Mouse (Mus musculus) CH12.LX (cell line): ENCODE measurements at regions not wholly inside any gene's neighbourhood (a gene's known extent, or its start where the extent isn't known, plus 50 kb on each side); places are given as distances from the start of the nearest gene placed in this dataset.
"Not testable (repeated sequence)": the region's sequence is repeated elsewhere in the genome, so short reads cannot be mapped to it uniquely, and the experiment has no call there.

Source experiments
- DNase-seq: peaks from one replicate; pipeline ENCODE4 v3.0.0-alpha.2; 2013; ENCODE audit errors: extremely low read depth
- H3K27ac ChIP-seq: 2 replicates; pipeline ENCODE4 v1.5.1; 2012; ENCODE audit warnings: low read depth, mild to moderate bottlenecking, control low read depth, moderate library complexity; ENCODE audit not compliant: insufficient read depth
- H3K27me3 ChIP-seq: replicated peaks from 2 replicates; pipeline ENCODE3; 2012; ENCODE audit warnings: inconsistent platforms
- H3K36me3 ChIP-seq, 2 experiments: replicated peaks in 1 of 2; 2 replicates each; pipeline versions ENCODE3 to v1.6.1; 2012; ENCODE audit warnings: inconsistent platforms in 1 of 2, low read length in 1 of 2, mild to moderate bottlenecking in 1 of 2, mixed read lengths in 1 of 2, moderate library complexity in 1 of 2; ENCODE audit not compliant: control insufficient read depth in 1 of 2, insufficient read depth in 1 of 2
- H3K4me1 ChIP-seq, 2 experiments: 2 replicates each; pipeline ENCODE4 v1.6.1; 2012; ENCODE audit warnings: inconsistent platforms in 1 of 2, moderate library complexity in 1 of 2; ENCODE audit not compliant: insufficient read depth in 2 of 2, control insufficient read depth in 1 of 2
- H3K4me2 ChIP-seq: 2 replicates; pipeline ENCODE4 v1.6.1; 2012; ENCODE audit warnings: low read depth, mild to moderate bottlenecking, control low read depth; ENCODE audit not compliant: poor library complexity, insufficient read depth, severe bottlenecking
- H3K4me3 ChIP-seq, 3 experiments: fragments of 150-350 bp in 1 of 3; sonication (generic) in 1 of 3; replicated peaks in 1 of 3; 2 replicates each; pipeline versions ENCODE3 to v1.5.1; 2011 to 2012; ENCODE audit warnings: low read depth in 2 of 3, low read length in 2 of 3, mild to moderate bottlenecking in 2 of 3, moderate library complexity in 2 of 3, control low read depth in 1 of 3, improper control_type of control experiment in 1 of 3, inconsistent platforms in 1 of 3, mixed read lengths in 1 of 3; ENCODE audit not compliant: poor library complexity in 1 of 3
- H3K79me2 ChIP-seq: replicated peaks from 2 replicates; pipeline ENCODE4 v1.6.1; 2012; ENCODE audit warnings: mild to moderate bottlenecking, moderate library complexity; ENCODE audit not compliant: control insufficient read depth, poor library complexity, insufficient read depth, severe bottlenecking; ENCODE audit errors: extremely low read depth
- H3K9ac ChIP-seq: 2 replicates; pipeline ENCODE4 v1.6.1; 2012; ENCODE audit warnings: low read depth, mild to moderate bottlenecking, control low read depth, moderate library complexity; ENCODE audit not compliant: insufficient read depth
- H3K9me3 ChIP-seq: replicated peaks from 2 replicates; pipeline ENCODE3; 2012; ENCODE audit warnings: low read length, inconsistent platforms, mixed read lengths
- BHLHE40 ChIP-seq: IDR thresholded peaks from 2 replicates; pipeline ENCODE4 v1.6.1; 2011; ENCODE audit warnings: mild to moderate bottlenecking, low read depth, low read length, improper control_type of control experiment
- CHD1 ChIP-seq: IDR thresholded peaks from 2 replicates; pipeline ENCODE4 v1.6.1; 2012; ENCODE audit warnings: low read depth, low read length, improper control_type of control experiment, inconsistent platforms
- E2F4 ChIP-seq: IDR thresholded peaks from 2 replicates; pipeline ENCODE4 v1.6.1; 2011; ENCODE audit warnings: low read depth, low read length, improper control_type of control experiment; ENCODE audit not compliant: insufficient replicate concordance
- EP300 ChIP-seq: IDR thresholded peaks from 2 replicates; pipeline ENCODE4 v1.6.1; 2011; ENCODE audit warnings: low read length, improper control_type of control experiment
- ETS1 ChIP-seq: conservative IDR thresholded peaks from 2 replicates; pipeline ENCODE4 v1.6.1; 2012; ENCODE audit warnings: low read depth, mild to moderate bottlenecking, inconsistent platforms, low read length, improper control_type of control experiment, moderate library complexity
- IRF4 ChIP-seq: IDR thresholded peaks from 2 replicates; pipeline ENCODE4 v1.6.1; 2014; ENCODE audit warnings: low read depth, mild to moderate bottlenecking, inconsistent platforms, low read length, improper control_type of control experiment
- MAFK ChIP-seq: IDR thresholded peaks from 2 replicates; pipeline ENCODE4 v1.6.1; 2011; ENCODE audit warnings: low read length, improper control_type of control experiment; ENCODE audit not compliant: insufficient replicate concordance
- MAZ ChIP-seq: IDR thresholded peaks from 2 replicates; pipeline ENCODE4 v1.6.1; 2012; ENCODE audit warnings: low read depth, mild to moderate bottlenecking, inconsistent platforms, low read length, improper control_type of control experiment, moderate library complexity
- MEF2A ChIP-seq: IDR thresholded peaks from 2 replicates; pipeline ENCODE4 v1.6.1; 2014; ENCODE audit warnings: low read depth, mild to moderate bottlenecking, inconsistent platforms, low read length, improper control_type of control experiment, borderline replicate concordance
- MXI1 ChIP-seq: IDR thresholded peaks from 2 replicates; pipeline ENCODE4 v1.6.1; 2011; ENCODE audit warnings: mild to moderate bottlenecking, low read depth, low read length, improper control_type of control experiment
- MYC ChIP-seq: IDR thresholded peaks from 2 replicates; pipeline ENCODE4 v1.6.1; 2011; ENCODE audit warnings: low read depth, mild to moderate bottlenecking, improper control_type of control experiment, low read length
- NELFE ChIP-seq: IDR thresholded peaks from 2 replicates; pipeline ENCODE4 v1.6.1; 2011; ENCODE audit warnings: low read depth, low read length, improper control_type of control experiment
- NRF1 ChIP-seq: IDR thresholded peaks from 2 replicates; pipeline ENCODE4 v1.6.1; 2014; ENCODE audit warnings: low read depth, mild to moderate bottlenecking, inconsistent platforms, low read length, improper control_type of control experiment, moderate library complexity
- POLR2A ChIP-seq: IDR thresholded peaks from 2 replicates; pipeline ENCODE4 v1.6.1; 2011; ENCODE audit warnings: low read depth, mild to moderate bottlenecking, improper control_type of control experiment, low read length
- POLR2AphosphoS2 ChIP-seq: IDR thresholded peaks from 2 replicates; pipeline ENCODE4 v1.6.1; 2011; ENCODE audit warnings: low read depth, low read length, improper control_type of control experiment
- SIN3A ChIP-seq: IDR thresholded peaks from 2 replicates; pipeline ENCODE4 v1.6.1; 2012; ENCODE audit warnings: low read length, improper control_type of control experiment, inconsistent platforms
- TBP ChIP-seq: conservative IDR thresholded peaks from 2 replicates; pipeline ENCODE4 v1.6.1; 2011; ENCODE audit warnings: low read depth, low read length, improper control_type of control experiment
- USF1 ChIP-seq: IDR thresholded peaks from 2 replicates; pipeline ENCODE4 v1.6.1; 2014; ENCODE audit warnings: low read depth, mild to moderate bottlenecking, inconsistent platforms, low read length, improper control_type of control experiment
- USF2 ChIP-seq: conservative IDR thresholded peaks from 2 replicates; pipeline ENCODE4 v1.6.1; 2011; ENCODE audit warnings: low read depth, low read length, improper control_type of control experiment
- ZKSCAN1 ChIP-seq: IDR thresholded peaks from 2 replicates; pipeline ENCODE4 v1.6.1; 2012; ENCODE audit warnings: low read depth, inconsistent platforms, low read length, improper control_type of control experiment, borderline replicate concordance
- ZMIZ1 ChIP-seq: IDR thresholded peaks from 2 replicates; pipeline ENCODE4 v1.6.1; 2012; ENCODE audit warnings: low read depth, mild to moderate bottlenecking, inconsistent platforms, low read length, improper control_type of control experiment
- ZNF384 ChIP-seq: IDR thresholded peaks from 2 replicates; pipeline ENCODE4 v1.6.1; 2012; ENCODE audit warnings: low read depth, low read length, improper control_type of control experiment, inconsistent platforms
- dilution Hi-C: fragments of 300-500 bp; cut with MboI; formaldehyde crosslinking; loops from 2 replicates; pipeline ENCODE4 v1.14.3; 2020; ENCODE audit warnings: low sequenced_read_pairs; ENCODE audit not compliant: extremely low pct_unique_long_range_greater_than_20kb, extremely low pct_ligation_motif_present
- in situ Hi-C: fragments of 300-500 bp; cut with MboI; formaldehyde crosslinking; loops from 3 replicates; pipeline ENCODE4 v1.14.3; 2019; ENCODE audit warnings: low sequenced_read_pairs, low pct_ligation_motif_present, low pct_unique_long_range_greater_than_20kb, mixed read lengths

- Histone ChIP-seq H3K9me3 (peaks cover 58% of the 10 kb centered on the region), H3K27me3 (no peaks in the 10 kb centered on the region), H3K9ac (no peak overlapping the region), H3K4me1 (no peaks in the 10 kb centered on the region), H3K4me3 (no peak overlapping the region), H3K4me2 (no peak overlapping the region), H3K27ac (no peak overlapping the region), H3K79me2 (no peaks in the 10 kb centered on the region), H3K36me3 (no peaks in the 10 kb centered on the region)
- in situ Hi-C loops = no loop called here
- TF ChIP-seq MAFK = no peak
- TF ChIP-seq MAZ = no peak
- no peak for TF ChIP-seq MYC
- TF ChIP-seq USF1 = no peak
- no peak for TF ChIP-seq USF2
- TF ChIP-seq BHLHE40 = no peak
- TF ChIP-seq POLR2AphosphoS2 = no peak
- TF ChIP-seq ZKSCAN1 = no peak
- no peak for TF ChIP-seq CHD1
- TF ChIP-seq POLR2A = no peak
- TF ChIP-seq NRF1 = no peak
- no peak for DNase-seq
- dilution Hi-C loops = no loop called here
Measured at GRCm38 (mm10) chr10:70832616-70833015, 176.9 kb upstream of the Phyhipl start.

GRCm38 (mm10) chr10:70828217-70828616, 172.5 kb upstream of the Phyhipl start:
- Histone ChIP-seq H3K9me3 (peaks cover 70% of the 10 kb centered on the region), H3K4me2 (no peak overlapping the region), H3K9ac (no peak overlapping the region), H3K27me3 (no peaks in the 10 kb centered on the region), H3K4me1 (no peaks in the 10 kb centered on the region), H3K27ac (no peak overlapping the region), H3K36me3 (no peaks in the 10 kb centered on the region), H3K79me2 (no peaks in the 10 kb centered on the region), H3K4me3 (no peak overlapping the region)
- dilution Hi-C loops (no loop called here), in situ Hi-C loops (no loop called here)
- TF ChIP-seq NELFE = no peak
- no peak for TF ChIP-seq ZMIZ1
- TF ChIP-seq TBP = no peak
- TF ChIP-seq CHD1 = no peak
- no peak for TF ChIP-seq SIN3A
- TF ChIP-seq NRF1 = no peak
- TF ChIP-seq ETS1 = no peak
- TF ChIP-seq POLR2AphosphoS2 = no peak
- TF ChIP-seq MEF2A = no peak
- no peak for TF ChIP-seq E2F4
- TF ChIP-seq EP300 = no peak
- TF ChIP-seq IRF4 = no peak
- TF ChIP-seq USF2 = no peak
- TF ChIP-seq ZNF384 = no peak
- no peak for TF ChIP-seq MYC
- TF ChIP-seq MXI1 = no peak
- no peak for DNase-seq

GRCm38 (mm10) chr10:70827522-70827921, 171.8 kb upstream of the Phyhipl start:
- H3K9ac ChIP-seq, in situ Hi-C loops, H3K4me2 ChIP-seq, DNase-seq, H3K36me3 ChIP-seq, H3K4me1 ChIP-seq, H3K27ac ChIP-seq, dilution Hi-C loops, H3K79me2 ChIP-seq, H3K27me3 ChIP-seq, H3K4me3 ChIP-seq: not testable (repeated sequence)
- peaks cover 70% of the 10 kb centered on the region for H3K9me3 ChIP-seq
